Mouse (Mus musculus): ENCODE results near the gene Sap18b. TPM values are rescaled to one million over a fixed set of nuclear protein-coding genes. Genes with fewer than 3 reads are reported as not detected.

Gene Sap18b
- total RNA-seq, 2 experiments from 2014 or later, result 123 to 140 TPM

DNA sequence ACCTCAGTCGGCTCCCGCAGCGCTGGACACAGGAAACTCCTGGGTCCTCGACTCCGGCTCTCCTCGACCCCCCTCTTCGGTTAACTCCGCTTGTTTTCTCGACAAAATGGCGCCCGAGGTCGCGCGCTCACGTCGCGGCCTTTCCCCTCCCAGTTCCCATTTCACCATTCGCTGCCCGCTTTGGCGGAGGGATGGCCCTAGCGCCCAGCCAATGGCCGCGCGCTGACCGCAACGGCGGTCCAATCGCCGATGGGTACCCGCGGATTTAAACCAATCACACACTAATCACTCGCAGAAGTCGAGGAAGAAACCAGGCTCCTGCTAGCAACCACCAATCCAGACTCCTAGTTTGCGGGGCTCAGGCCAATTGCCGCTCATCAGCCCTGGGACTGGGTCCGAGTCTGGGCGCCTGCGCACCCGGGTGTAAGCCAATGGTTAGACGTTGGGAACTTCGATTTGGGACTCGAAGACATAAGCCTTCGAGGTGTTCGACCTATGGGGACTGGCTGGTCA, 17.8 kb upstream of the Sap18b start, which contains the start of gene Cnot1:
Gene Cnot1 (minus strand): TSS at position 134 of the 513 bp plus-strand sequence.
- peak; percentile 95 to 98 for DNase-seq (ENCODE audit: low spot score in 2 of 2)
- H3K27ac ChIP-seq, result peak within 1 kb of the TSS; percentile 97
- TF ChIP-seq CTCF (conservative IDR thresholded peaks at IDR 0.05), result no peak

DNA sequence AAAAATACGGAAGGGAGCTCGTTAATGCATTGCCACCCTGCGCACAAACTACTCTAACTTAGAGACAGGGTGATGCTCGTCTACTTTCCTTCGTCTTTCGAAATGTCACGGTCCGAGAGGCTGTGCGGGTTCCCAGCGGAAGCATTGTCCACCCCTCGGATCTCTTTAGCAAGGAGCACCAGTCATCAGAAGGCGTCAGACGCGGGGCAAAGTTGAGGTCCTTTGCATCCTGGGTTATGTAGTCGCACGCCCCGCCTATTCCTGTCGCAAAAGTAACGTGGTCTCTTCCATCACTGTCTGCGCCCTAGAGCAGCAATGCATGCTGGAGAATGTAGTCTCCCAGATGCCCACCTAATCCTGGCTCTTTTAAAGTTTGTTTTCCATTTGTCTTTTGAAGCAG, 17.3 kb upstream of the Sap18b start:
- Histone ChIP-seq H3K27ac (peak overlapping the region; percentile 97), H3K4me3 (peak overlapping the region; percentile 98)
- no peak for TF ChIP-seq CTCF (conservative IDR thresholded peaks at IDR 0.05)
- peak; percentile 92 to 95 for DNase-seq (ENCODE audit: low spot score in 2 of 2)

More for the DNA sequence above, 17.8 kb upstream of the Sap18b start, which contains the start of gene Cnot1:
- peak within 1 kb of the TSS; percentile 98 for H3K4me3 ChIP-seq

DNA sequence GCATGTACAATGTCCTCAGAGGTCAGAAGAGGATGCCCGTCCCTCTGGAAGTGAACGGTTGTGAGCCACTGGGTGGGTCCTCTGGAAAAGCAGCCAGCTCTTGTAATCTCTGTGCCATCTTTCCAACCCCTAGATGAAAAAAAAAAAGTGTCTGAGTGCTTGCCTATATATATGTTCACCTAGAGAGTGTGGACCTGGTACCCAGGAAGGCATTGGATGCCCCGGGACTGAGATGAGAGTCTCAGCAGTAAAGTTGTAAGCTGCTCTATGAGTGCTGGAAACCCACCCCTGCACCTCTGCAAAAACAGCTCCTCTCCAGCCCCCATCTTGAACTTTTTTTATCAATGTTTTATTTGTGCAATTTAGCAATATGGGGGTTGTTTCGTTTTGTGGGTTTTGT, 16.5 kb upstream of the Sap18b start:
- no peak for TF ChIP-seq CTCF (conservative IDR thresholded peaks at IDR 0.05)
- no peak for DNase-seq (ENCODE audit: low spot score in 2 of 2)
- Histone ChIP-seq H3K27ac (no peak overlapping the region), H3K4me3 (no peak overlapping the region)

DNA sequence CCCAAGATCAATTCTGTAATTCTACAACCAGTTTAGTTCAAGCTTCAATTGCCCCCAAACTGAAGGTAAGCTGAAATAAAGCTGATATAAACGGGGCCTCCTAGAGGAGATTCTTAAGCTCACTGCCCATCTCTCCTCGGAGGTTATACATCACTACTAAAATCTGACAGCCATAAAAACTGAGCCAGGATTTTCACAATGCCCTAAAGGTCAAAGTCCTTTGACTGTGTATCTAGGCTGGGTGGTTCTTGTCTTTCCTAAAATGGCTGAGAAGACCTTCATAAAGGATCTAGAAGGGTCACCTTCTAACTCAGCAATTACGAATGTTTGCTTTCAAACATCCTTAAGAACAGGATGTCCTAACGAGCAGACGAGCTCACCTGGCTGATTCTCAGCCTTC, 16.0 kb upstream of the Sap18b start:
- TF ChIP-seq CTCF (conservative IDR thresholded peaks at IDR 0.05), result no peak
- no peak overlapping the region for H3K27ac ChIP-seq
- H3K4me3 ChIP-seq, result no peak overlapping the region
- no peak for DNase-seq (ENCODE audit: low spot score in 2 of 2)

DNA sequence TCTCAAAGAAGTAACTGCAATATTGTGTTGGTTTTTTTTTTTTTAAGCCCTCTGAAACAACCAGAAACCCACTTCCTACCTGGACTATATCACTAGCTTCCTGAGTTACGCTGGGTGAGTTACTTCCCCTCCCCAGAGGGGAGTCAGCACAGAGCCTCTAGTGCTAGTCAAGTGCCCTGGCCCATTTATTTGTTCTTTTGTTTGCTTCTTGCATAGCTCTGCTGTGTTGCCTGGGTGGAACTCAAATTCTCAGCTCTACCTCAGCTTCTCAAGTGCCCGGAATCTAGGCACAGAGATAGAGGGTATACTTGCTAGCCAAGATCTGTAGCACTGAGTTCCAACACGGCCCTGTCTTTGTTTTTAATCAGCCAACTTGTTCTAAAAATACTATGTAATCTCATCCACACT, 15.0 kb upstream of the Sap18b start:
- TF ChIP-seq CTCF (conservative IDR thresholded peaks at IDR 0.05), result no peak
- DNase-seq (ENCODE audit: low spot score in 2 of 2), result no peak
- H3K27ac ChIP-seq, result no peak overlapping the region
- no peak overlapping the region for H3K4me3 ChIP-seq

DNA sequence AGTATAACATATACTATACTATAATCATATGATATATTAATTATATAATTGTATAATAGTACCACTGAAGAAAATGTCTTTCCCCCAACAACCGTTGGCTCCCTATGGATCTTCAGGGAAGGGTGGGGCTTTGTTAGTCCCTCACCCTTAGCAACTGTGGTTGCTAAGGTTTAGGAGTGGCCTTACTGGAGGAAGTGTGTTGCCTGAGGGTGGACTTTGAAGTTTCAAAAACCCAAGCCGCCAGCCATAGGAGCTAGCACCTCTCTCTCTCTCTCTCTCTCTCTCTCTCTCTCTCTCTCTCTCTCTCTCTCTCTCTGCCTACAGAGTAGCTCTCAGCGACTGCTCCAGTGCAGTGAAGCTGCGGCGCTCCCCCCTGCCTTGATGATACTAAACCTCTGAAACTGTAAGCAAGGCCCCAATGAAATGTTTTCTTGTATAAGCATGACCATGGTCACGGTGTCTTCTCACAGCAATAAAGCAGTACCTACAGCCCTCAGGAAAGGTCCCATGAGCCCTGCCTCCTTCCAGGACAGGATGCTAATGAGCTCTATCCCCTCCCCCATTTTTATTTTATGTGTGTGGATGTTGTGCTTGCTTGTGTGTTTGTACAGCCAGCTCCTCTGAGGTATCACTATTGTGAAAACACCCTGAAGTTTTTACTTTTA, 9.0 kb upstream of the Sap18b start:
- H3K27ac ChIP-seq, result no peak overlapping the region
- no peak overlapping the region for H3K4me3 ChIP-seq
- no peak for DNase-seq (ENCODE audit: low spot score in 2 of 2)
- TF ChIP-seq CTCF (conservative IDR thresholded peaks at IDR 0.05), result no peak

DNA sequence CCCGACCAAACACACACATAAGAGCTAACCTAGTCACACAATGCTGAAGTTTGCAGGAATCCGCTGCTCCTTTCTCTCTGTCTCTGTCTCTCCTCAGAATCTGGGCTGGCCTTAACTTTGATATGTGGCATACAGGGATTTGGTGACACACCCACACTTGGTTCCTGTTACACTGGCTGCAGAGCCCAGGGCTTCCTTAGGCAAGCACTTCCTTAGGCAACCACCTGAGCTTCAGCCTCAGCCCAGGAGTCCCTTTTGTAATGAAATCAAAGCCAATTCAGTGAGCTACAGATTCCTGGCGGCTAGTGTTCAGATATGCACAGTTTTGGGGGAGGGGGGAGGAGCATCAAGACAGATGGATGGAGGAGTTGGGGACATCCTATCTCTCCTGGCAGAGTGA, 7.5 kb upstream of the Sap18b start:
- Histone ChIP-seq H3K27ac (no peak overlapping the region), H3K4me3 (no peak overlapping the region)
- TF ChIP-seq CTCF (conservative IDR thresholded peaks at IDR 0.05), result no peak
- no peak for DNase-seq (ENCODE audit: low spot score in 2 of 2)

DNA sequence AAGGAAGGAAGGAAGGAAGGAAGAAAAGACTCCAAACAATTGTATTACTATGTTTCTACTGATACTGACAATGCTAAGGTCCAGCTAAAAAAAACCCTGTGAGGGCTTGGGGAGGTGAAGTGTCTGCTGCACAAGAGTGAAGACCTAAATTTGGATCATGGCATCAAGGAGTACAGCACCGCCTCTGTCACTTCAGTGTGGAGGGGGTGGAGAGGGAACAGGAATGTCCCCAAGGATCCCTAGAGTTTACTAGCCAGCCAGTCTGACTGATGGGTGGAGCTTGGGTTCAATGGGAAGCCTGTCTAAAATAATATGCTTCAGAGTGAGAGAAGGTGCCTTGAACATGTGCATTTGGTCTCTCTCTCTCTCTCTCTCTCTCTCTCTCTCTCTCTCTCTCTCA, 6.9 kb upstream of the Sap18b start:
- TF ChIP-seq CTCF (conservative IDR thresholded peaks at IDR 0.05), result no peak
- no peak for DNase-seq (ENCODE audit: low spot score in 2 of 2)

DNA sequence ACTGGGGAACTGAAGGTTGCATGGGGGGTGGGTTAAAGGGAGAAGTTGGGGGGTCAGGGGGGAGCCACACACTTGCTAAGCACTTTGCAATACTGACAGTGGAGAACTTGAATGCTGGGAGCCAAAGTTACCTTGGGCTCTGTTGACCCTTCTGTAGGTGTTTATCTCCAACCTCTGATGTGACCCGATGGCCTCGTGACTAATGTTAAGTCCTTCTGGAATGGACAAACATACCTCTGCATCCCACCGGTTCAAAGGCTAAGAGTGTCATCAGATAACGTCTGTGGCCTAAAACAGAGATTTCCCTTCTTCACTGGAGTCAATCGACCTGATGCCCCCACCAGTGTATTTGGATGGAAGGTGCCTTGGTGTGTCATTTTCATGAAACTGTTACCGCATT, 3.9 kb upstream of the Sap18b start:
- no peak for DNase-seq (ENCODE audit: low spot score in 2 of 2)
- H3K4me3 ChIP-seq, result no peak overlapping the region
- no peak overlapping the region for H3K27ac ChIP-seq
- no peak for TF ChIP-seq CTCF (conservative IDR thresholded peaks at IDR 0.05)

More for the DNA sequence above, 6.9 kb upstream of the Sap18b start:
- Histone ChIP-seq H3K27ac (no peak overlapping the region), H3K4me3 (no peak overlapping the region)

DNA sequence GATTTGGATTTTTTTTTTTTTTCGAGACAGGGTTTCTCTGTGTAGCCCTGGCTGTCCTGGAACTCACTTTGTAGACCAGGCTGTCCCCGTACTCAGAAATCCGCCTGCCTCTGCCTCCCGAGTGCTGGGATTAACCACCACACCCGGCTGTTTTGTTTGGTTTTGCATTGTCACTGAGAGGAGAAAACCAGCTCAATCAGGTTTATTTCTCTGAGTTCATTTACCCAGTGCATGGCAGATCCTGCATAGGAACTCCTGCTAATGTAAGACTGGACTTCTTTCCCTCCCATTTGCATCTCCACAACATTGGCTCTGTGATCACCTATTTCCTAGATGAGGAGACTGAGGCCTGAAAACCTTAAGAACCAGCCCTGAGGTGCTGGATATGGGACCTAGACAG, 3.0 kb upstream of the Sap18b start:
- no peak for DNase-seq (ENCODE audit: low spot score in 2 of 2)
- Histone ChIP-seq H3K4me3 (no peak overlapping the region), H3K27ac (no peak overlapping the region)
- TF ChIP-seq CTCF (conservative IDR thresholded peaks at IDR 0.05), result no peak

DNA sequence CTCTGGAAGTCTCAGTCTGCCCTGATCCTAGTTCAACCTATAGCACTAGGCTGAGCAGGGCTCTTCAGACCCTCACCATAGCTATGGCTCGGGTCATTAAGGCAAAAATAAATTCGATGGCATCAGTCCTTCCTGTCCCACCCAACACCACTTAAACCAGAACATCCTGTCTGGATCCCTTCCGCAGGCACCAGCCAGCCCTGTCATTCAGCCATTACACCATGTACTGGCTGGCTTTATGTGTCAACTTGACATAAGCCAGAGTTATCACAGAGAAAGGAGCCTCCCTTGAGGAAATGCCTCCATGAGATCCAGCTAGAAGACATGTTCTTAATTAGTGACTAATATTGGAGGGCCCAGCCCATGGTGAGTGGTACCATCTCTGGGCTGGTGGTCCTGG, 2.4 kb upstream of the Sap18b start:
- no peak overlapping the region for H3K27ac ChIP-seq
- H3K4me3 ChIP-seq, result no peak overlapping the region
- no peak for TF ChIP-seq CTCF (conservative IDR thresholded peaks at IDR 0.05)
- DNase-seq (ENCODE audit: low spot score in 2 of 2), result no peak

DNA sequence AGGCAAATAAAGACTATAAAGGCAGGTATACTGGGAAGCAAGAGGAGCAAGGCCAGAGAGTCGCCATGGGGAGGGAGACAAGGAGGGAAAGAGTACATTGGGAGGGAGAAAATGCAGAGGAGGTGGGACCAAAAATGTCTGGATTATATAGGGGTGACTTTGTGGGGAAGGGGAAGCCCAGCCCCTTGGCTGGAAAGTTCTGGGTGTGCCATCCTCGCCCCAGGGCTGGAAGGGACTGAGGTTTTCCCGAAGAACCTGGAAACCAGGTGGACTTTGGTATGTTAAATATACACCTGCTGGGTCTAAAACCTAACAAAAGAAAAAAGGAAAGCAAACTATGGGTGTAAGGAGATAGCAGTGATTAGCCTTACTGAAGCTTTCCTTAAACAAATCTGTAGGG, 5.0 kb downstream of the Sap18b start:
- Histone ChIP-seq H3K4me3 (no peak overlapping the region), H3K27ac (no peak overlapping the region)
- no peak for TF ChIP-seq CTCF (conservative IDR thresholded peaks at IDR 0.05)
- no peak for DNase-seq (ENCODE audit: low spot score in 2 of 2)

DNA sequence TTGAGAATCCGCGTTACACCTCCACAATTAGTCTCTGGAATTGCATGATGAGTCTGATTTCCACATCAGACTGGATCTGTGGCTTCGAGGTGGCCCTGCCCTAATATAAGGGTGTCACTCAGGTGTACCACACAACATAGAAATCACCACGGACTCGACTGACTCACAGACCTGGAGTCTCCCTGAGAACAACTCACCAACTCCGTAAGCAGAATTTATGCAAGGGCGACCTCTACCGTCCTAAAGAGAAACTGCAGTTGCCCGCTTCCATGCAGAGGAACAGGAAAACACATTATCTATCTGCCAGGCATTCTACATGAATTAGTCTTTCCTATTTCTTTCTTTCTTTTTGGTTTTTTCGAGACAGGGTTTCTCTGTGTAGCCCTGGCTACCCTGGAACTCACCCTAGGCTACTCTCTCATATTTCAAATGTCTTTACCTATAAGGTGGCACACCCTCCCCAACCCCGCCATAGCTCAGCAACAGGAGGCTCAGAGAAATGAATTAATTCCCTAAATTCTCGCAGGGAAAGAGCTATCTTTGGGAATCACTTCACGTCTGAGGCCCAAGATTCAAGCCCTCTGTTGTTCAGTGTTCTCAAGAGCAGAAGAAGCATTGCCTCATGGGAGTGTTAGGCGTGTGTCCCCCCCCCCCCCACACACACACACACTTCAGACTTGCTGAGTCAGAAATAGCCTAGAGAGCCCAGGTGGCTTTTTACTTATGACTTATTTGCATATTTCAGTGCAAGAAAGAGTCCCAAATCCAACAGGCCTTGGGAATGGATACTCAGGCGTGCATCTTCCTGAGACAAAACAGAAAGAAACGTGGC, 7.7 kb downstream of the Sap18b start:
- H3K27ac ChIP-seq, result no peak overlapping the region
- no peak overlapping the region for H3K4me3 ChIP-seq
- peak; percentile 98 for TF ChIP-seq CTCF (conservative IDR thresholded peaks at IDR 0.05)
- DNase-seq (ENCODE audit: low spot score in 2 of 2), result peak; percentile 83 to 94

Data from layer of hippocampus, adult 2 months (tissue).